Mouse (Mus musculus) heart, postnatal 10 days (tissue): ENCODE measurements around the gene Keap1. TPM values are rescaled to one million over a fixed set of nuclear protein-coding genes. Genes with fewer than 3 reads are reported as not detected.
"Not testable (repeated sequence)": the region's sequence is repeated elsewhere in the genome, so short reads cannot be mapped to it uniquely, and the experiment has no call there.

Source experiments
- DNase-seq, 2 experiments: peaks; one replicate each; pipeline ENCODE4 v3.0.0; 2021
- intact Hi-C: fragments of 180-260 bp; cut with DNase I; formaldehyde crosslinking; loops from one replicate; pipeline ENCODE4 v1.15.1; 2025
- total RNA-seq, 2 experiments: library from RNA; stranded (reverse); gene quantifications; 2 replicates each; pipeline ENCODE4 v1.2.3; 2021

Gene Keap1
- total RNA-seq, 2 experiments from 2014 or later = 38.5 to 39.5 TPM

DNA sequence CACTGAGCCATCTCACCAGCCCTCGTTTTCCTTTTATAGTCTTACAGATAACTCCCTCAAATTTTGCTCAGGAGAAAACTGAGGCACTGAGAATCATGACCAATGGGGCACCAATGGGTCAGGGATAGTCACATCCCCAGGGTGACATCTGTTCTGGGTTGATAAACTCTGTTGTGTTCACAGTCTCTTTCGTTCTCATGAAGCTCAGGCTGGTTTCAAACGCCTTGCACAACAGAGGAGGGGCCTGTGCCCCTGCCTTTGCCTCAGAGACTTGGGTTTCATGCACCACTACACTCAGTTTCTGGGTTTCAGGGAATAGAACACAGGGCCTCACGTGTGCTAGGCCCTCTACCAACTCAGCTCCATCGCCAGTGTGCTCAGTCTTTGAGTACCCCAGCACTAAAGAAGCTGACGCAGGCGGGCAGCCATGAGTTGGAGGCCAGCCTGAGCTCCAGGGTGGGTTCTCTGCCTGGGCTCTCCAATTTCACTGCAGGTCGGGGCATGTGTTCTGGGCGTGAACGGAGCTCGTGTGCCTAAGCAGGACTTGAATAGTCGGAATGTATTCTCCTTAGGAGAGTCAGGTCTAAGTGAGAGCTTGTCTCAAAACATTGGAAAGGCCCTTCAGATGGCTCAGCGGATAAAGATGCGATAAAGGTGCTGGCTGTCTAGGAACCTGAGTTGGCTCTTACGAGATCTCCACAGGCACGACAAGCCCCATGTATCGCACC, 25.3 kb upstream of the Keap1 start:
- intact Hi-C loops = no loop called here
- DNase-seq = no peak

DNA sequence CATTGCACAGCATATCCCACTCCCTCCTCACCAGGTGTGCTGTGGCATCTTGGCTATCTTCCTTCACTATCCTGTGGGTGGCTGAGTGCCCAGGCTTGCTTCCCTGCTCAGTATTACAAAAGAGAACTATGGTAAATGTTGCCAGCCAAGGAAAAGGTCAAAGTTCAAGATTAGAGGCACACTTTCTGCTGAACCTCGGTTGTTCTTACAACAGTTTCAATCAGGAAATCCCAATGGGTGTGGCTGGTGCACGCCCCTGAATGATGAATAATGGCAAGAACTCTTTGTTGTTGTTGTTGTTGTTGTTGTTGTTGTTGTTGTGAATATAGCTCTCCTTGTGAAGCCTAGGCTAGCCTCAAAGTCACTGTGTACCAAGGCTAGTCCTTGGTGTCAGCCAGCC, 22.7 kb upstream of the Keap1 start:
- no peak for DNase-seq
- intact Hi-C loops = no loop called here

DNA sequence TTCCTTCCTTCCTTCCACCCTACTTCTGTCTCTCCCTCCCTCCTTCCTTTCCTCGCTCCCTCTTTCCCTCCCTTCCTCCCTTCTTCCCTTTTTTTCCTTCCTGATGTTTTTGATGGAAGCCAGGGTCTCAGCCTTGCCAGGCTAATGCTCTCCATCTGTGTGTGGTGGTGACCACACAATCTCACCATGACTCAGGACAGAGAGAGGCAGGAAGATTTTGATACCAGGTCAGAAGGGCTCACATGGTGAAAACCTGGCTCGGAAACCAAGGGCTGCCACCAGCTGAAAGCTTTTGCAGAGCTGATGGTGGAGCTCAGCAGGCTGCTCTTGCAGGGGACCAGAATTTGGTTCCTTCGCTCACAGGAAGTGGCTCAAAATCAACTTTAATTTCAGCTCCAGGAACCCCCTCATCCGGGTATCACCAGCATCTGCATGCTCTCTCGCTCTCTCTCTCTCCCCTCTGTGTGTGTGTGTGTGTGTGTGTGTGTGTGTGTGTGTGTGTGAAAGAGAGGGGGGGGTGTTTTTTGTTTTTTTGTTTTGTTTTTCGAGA, 21.4 kb upstream of the Keap1 start:
- intact Hi-C loops = no loop called here
- DNase-seq = no peak

DNA sequence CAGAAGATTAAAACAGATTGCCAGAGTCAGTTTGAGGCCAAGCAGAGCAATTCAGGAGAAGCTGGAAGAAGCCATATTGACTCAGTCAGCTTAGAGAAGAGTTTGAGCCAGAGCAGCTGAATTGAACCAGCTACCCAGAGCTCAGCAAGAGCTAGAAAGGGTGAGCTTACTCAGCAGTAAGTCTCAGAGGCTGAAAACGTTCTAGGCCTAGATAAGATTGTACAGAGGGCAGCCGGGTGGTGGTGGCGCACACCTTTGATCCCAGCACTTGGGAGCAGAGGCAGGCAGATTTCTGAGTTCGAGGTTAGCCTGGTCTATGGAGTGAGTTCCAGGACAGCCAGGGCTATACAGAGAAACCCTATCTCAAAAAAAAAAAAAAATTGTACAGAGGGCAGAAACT, 17.2 kb upstream of the Keap1 start:
- DNase-seq, intact Hi-C loops: not testable (repeated sequence)

DNA sequence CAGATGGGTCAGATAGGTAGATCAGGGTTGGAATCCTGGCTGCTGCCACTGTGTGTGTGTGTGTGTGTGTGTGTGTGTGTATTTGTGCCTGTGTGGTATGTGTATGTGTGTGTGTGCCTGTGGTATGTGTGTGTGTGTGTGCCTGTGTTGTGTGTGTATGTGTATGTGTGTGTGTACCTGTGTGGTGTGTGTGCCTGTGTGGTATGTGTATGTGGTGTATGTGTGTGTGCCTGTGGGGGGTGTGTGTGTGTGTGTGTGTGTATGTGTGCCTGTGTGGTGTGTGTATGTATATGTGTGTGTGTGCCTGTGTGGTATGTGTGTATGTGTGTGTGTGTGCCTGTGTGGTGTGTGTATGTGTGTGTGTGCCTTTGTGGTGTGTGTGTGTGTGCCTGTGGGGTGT, 15.5 kb upstream of the Keap1 start:
- DNase-seq = no peak
- intact Hi-C loops = no loop called here

DNA sequence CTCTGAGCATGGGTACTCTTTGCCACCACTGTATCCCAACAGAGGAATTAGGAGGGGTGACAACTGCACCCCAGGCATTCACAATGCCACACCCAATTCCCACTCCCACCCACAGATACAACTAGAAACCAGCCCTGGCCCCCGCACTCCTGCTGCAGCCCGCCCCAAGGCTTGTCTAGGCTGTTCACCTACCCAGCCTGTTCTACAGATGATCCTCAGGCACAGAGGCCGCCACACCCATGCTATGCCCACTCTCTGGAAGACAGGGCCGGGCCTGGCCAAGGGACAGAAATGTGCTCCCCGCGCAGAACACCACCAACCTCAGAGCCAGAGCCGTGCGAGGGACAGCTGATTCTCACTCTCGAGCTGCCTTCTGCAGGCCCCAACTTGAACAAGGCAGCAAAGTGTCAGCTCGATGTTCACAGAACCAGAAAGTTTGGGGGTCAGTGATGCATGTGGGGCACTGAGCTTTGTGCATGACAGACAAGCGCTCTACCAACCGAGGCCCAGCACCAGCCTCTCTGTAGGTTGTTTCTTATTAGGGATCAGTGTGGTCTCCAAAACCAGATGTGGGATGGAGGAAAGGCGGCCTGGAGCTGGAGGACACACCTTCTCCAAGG, 12.1 kb upstream of the Keap1 start:
- DNase-seq = no peak

DNA sequence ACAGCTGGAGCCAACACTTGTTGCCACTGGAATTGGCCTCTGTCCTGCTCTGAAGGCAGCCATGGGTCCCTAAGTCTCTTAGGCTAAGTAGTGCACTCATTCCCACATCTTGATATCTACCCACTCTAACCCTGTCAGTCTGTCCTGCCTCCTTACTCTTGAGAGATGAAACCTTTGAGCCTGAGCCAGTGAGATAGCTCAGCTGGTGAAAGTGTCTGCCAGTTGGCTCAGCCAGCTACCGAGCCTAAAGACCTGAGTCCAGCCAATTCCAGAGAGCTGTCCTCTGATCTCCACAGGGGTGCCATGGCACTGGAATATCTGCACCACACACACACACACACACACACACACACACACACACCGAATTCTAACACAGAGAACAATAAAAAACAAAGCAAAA, 11.3 kb upstream of the Keap1 start:
- peak; percentile 43 to 54 for DNase-seq
- intact Hi-C loops = no loop called here

More for the DNA sequence above, 12.1 kb upstream of the Keap1 start:
- intact Hi-C loops = no loop called here

DNA sequence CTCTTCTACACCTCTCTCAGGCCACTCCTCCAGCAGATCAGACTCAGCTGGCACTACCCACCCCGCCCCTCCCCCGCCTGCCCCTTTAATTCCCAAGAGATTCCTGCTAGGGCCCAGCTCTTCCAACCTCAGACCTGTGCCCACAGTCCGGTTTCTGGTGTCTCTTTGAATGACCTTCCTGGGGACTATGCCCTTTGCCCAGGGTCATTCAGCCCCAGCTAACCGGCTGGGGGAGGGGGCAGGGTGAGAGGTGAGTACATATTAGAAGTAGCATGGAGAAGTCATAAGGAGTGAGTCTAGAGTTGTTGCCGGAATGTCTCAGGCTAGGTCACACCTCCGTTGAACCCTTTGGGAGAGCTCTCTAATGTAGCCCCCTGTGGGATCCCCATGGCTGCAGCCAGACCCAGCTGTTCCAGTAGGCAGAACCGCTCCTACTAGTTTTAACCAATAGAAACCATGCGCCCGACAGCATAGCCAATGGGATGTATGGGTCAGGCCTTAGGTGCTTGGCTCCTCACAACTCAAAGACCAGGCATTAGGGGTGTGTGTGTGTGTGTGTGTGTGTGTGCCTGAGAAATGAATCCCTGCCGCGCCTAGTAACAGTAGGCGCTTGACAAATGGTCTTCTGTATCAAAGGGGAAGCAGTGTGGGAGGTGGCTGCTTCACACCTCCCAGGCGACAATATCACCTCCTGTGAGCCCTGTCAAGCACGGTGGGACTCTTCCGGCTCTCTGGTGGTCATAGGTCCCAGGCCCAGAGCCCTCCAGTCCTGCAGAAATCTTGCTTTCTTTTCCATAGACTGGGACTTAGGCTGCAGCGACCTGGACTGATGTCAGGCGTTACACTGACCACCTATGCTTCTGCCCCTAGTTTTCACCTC, 10.7 kb upstream of the Keap1 start:
- DNase-seq = no peak
- intact Hi-C loops = no loop called here

DNA sequence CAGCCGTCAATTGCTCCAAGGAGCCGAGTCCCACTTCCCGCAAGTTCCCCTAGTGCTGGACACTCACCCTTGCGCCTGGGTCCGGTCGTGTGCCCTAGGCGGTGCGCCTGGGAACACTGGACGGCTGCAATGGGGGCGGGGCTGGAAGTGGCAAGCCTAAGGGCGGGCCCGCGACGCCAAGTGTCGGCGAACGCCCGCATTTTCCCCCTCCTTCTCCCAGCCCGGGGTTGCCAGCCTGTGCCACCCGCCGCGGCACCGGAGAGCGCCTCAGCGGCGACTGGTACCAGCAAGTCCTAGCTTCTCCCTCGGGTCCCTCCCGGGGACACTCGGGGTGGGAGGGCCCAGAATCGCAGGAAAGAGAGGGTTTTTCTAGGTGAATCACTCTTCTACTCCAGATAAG, 9.2 kb upstream of the Keap1 start, which contains the start of gene S1pr5:
Gene S1pr5 (minus strand): TSS at position 118 of the 400 bp plus-strand sequence.
- peak; percentile 51 to 52 for DNase-seq
- intact Hi-C loops = no loop called here

DNA sequence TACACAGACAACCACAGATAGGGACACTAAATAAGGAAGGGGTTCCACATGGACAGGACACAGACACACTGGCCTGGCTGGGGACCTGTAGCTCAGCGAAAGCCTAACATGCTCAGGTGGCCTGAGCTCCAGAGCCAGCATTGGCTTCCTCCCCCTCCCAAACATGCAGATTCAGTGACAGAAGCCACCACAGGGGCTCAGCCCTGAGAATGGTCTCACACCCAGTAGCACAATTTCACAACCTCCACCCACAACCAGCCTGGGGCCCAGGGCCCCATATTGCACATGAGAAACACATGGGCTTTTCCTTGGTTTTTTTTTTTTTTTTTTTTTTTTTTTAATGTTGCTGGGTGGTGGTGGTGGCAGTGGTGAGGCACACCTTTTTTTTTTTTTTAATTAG, 7.2 kb upstream of the Keap1 start:
- intact Hi-C loops = no loop called here
- DNase-seq = no peak

DNA sequence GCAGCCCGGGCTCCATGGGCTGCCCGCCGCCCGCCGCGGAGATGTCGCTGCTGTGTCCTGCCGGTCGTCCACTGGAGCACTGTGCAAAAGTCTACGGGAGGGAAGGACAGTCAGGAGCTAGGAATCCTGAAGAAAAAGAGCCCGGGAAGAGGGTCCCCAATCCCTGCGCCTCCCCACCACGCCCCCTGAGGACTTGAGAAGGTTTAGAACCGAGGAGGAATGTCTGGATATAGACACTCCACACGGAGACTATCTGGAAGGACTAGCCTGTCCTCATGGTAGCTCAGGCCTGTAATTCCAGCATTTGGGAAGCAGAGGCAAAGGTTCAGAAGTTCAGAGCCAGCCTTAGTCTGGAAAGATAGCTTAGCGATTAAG, 5.9 kb upstream of the Keap1 start:
- no peak for DNase-seq
- intact Hi-C loops = no loop called here

DNA sequence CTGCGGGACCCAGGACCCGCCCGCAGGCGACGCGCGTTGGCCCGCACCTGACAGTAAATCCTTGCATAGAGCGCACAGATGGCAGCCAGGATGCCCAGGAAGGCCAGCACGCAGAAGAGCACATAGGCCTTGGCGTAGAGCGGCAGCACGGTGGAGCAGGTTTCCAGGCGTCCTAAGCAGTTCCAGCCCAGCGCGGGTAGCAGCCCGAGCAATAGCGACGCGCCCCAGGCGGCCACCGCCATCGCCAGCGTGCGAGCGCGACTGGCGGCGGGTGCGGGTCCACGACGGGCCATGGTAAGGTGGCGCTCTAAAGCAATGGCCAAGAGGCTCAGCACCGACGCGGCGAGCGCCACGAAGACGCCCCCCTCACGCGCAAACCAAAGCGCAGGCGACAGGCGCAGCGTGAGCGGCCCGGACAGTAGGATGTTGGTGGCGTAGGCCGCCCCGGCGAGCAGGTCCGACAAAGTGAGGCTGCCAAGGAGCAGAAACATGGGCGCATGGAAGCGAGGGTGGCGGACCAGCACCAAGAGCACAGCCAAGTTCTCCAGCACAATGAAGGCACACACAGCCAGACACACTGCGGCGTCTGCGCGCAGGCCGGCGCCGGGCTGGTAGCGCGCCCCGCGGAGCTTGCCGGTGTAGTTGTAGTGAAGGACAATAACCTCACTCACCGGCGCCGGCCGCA, 5.4 kb upstream of the Keap1 start:
- intact Hi-C loops = no loop called here
- peak; percentile 36 to 42 for DNase-seq

DNA sequence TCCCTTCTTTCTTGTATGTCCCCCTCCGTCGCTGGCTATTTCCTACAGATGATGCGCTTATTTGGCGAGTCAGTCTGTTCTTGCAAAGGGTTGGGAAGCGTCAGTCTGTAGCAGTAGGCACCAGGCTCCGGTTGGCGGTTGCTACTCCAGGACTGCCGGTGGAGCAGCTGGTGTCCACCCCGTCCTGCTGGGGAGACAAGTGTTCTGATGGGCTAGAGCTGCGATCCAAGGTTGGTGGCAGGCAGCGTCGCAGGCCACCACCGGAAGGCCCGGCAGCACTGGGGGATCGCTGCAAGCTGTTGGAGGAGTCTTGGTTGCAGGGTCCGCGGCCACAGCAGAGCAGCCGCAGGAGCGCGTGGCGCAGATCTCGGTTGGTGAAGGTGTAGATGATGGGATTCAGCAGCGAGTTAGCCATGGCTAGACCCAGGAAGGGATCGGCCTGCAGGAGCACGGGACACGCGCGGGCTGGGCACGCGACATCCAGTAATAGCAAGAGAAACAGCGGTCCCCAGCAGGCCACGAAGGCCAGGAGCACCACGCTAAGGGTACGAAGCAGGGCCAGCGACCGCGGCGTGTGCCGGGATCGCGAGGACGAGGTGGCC, 4.8 kb upstream of the Keap1 start:
- no peak for DNase-seq
- intact Hi-C loops = no loop called here

DNA sequence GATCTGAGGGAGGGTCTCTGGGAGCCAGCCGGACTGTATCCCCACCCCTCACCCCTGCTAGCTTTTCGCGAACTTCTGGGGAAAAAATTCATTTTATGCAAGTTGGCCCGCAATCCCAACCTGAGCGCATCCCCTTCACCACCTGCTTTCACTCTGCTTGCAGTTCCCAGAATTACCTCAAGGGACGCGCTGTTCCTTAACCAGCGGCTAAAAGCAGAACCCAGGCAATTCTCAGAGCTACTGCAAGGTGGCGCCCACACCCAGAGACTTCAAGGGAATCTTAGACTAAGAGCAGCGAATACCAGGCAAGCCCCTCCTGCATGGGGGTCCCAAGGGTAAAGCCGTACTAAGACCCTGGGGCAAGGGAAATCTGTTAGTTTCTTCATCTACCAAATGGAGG, 2.2 kb upstream of the Keap1 start:
- intact Hi-C loops = no loop called here
- peak; percentile 83 to 88 for DNase-seq

DNA sequence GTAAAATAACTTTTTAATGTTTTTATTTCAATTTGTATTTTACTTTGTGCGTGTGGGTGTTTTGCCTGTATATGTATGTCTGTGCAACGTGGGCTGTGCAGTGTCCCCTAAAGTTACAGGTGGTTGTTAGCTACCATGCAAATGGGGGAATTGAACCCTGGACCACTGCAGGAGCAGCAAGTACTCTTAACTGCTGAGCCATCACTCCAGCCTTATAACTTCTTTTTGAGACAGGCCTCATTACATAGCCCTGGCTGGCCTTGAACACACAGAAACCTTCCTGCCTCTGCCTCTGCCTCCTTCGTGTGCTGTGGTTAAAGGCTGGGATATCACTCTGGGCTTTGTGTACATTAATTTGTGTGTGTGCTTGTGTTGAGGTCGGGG, 296 bp upstream of the Keap1 start:
- no peak for DNase-seq
- intact Hi-C loops = loop anchor here (2.0 to 5.0 kb wide), 2 partner anchors 51 to 118 kb away; partner anchors contain the start of gene Cdkn2d

DNA sequence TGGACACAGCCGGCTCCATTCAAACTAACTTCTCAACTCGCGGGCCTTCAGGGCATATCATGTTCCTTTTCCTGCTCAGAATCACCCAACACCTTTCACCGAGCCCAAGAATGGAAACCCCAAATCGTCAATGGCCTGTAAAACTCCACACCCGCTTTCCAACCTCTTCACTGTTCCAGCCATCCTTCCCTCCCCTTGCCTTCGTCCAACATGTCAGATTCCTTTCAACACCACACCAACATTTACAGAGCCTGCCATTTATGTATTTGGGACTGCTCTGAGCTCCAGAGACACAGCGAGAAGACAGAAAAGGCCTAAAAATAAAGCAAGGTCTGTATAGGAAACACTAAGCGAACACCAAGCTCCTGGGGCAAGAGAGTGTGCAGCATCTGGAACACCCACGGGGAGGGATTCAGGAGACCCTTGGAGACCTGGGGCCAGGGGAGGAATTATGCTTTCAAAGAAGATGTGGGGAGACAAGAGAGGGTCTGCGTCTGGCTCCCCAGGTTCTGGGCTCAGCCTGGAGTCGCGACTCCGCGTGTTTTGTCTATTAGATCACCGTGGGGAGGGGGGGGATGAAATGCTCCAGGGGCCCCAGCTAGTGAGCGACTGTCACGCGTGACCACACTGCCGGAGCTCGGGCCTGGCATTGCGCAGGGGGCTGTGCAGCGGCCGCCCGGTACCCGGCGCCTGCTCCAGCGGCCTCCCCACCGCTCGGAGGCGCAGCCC, 993 bp downstream of the Keap1 start:
- peak; percentile 66 to 75 for DNase-seq
- intact Hi-C loops = loop anchor here (1.0 to 5.0 kb wide), 3 partner anchors 27 to 119 kb away; partner anchors contain the start of genes Atg4d and Cdkn2d

DNA sequence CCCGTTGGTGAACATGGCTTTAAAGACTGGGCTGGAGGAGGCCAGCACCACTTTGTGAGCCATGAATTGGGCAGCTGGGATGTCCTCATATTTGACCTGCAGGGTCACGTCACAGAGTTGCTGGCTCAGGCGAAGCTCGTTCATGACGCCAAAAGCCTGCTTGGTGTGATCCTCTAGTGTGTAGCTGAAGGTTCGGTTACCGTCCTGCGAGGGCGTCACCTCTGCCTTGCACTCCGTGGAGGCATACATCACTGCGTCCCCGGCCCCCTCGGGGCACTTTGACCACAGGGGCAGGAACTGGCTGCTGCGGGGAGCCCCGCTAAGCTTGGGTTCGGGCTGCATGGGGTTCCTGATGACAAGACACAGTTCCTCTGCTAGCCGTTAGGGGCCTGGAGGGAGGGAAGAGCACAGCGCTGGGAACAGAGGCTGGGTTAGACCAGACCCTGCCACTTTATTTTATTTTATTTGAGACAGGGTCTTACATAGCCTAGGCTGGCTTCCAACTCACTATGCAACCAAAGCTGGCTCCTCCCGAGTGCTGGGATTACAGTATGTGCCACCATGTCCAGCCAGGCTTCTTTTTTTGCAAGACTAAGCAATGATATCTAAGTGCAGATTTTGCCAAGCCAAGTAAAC, 1.7 kb downstream of the Keap1 start:
- DNase-seq = peak; percentile 50 to 52
- intact Hi-C loops = loop anchor here (1.0 to 5.0 kb wide), 3 partner anchors 28 to 120 kb away; partner anchors contain the start of genes Atg4d and Cdkn2d

DNA sequence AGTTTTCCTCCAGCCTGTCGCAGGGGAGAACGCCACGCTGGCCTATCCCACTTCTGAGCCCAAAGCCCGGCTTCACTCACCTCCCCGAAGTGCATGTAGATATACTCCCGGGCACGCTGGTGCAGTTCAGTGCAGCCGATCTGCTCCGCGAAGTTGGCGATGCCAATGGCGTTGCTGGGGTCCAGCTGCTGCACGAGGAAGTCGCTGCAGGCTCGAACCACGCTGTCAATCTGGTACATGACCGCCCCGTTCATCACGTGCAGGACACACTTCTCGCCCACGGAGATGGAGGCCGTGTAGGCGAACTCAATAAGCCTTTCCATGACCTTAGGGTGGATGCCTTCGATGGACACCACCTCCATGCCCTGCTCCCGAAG, 2.2 kb downstream of the Keap1 start:
- intact Hi-C loops = loop anchor here (5.0 kb wide), 1 partner anchor 120 kb away; no protein-coding TSS in a partner anchor
- DNase-seq = no peak

DNA sequence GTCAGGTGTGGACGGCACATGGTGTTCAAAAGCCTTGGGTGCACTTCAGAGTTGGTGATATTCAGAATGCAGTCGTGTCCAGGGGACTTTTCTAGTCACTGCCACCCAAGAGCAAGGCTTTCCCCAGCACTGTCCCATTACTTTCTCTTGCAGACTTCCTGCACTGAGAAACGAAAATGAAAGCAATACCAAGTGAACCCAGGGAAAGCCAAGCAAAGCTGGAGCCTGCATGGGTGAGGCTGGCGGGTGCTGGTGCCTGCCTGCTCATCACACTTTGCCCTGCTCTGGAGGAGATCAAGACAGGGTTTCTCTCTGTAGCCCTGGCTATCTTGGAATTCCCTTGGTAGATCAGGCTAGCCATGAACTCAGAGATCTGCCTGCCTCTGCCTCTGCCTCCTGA, 3.8 kb downstream of the Keap1 start:
- no peak for DNase-seq
- intact Hi-C loops = loop anchor here (5.0 kb wide), 1 partner anchor 122 kb away; no protein-coding TSS in a partner anchor
